Mouse (Mus musculus) cerebellum, adult 9-11 months (tissue): ENCODE measurements around the gene 1700001C02Rik.

Experiments
- DNase-seq: peaks from one replicate; pipeline ENCODE4 v3.0.0; 2022

Gene 1700001C02Rik

GRCm38 (mm10) chr5:30465861-30466260 lies at the start of gene 1700001C02Rik:
TSS of gene 1700001C02Rik (plus strand) at chr5:30466047.
- no peak for DNase-seq

- no peak for DNase-seq
Measured at GRCm38 (mm10) chr5:30416665-30417064, 49.2 kb upstream of the 1700001C02Rik start.

- no peak for DNase-seq
Measured at GRCm38 (mm10) chr5:30423121-30423520, 42.7 kb upstream of the 1700001C02Rik start.

GRCm38 (mm10) chr5:30423572-30424244 lies 42.1 kb upstream of the 1700001C02Rik start:
- DNase-seq = peak; percentile 43

- DNase-seq = no peak
Measured at GRCm38 (mm10) chr5:30427406-30427805, 38.4 kb upstream of the 1700001C02Rik start.

GRCm38 (mm10) chr5:30438931-30439330 lies 26.9 kb upstream of the 1700001C02Rik start:
- no peak for DNase-seq

- DNase-seq = no peak
Measured at GRCm38 (mm10) chr5:30440308-30440906, 25.4 kb upstream of the 1700001C02Rik start.

GRCm38 (mm10) chr5:30442196-30442595 lies 23.7 kb upstream of the 1700001C02Rik start:
- DNase-seq = no peak

GRCm38 (mm10) chr5:30444327-30444895 lies 21.4 kb upstream of the 1700001C02Rik start:
- no peak for DNase-seq

GRCm38 (mm10) chr5:30456056-30456455 lies 9.8 kb upstream of the 1700001C02Rik start:
- no peak for DNase-seq

GRCm38 (mm10) chr5:30460155-30460554 lies 5.7 kb upstream of the 1700001C02Rik start:
- no peak for DNase-seq

- DNase-seq = peak; percentile 49
Measured at GRCm38 (mm10) chr5:30461821-30462220, 4.0 kb upstream of the 1700001C02Rik start, which contains the start of gene Otof. TSS of gene Otof (minus strand) at chr5:30461932.

- DNase-seq = no peak
Measured at GRCm38 (mm10) chr5:30466315-30466714, 468 bp downstream of the 1700001C02Rik start.

GRCm38 (mm10) chr5:30470454-30470853 lies 4.6 kb downstream of the 1700001C02Rik start:
- no peak for DNase-seq

GRCm38 (mm10) chr5:30472148-30472547 lies 6.3 kb downstream of the 1700001C02Rik start:
- no peak for DNase-seq

GRCm38 (mm10) chr5:30476534-30476933 lies 10.7 kb downstream of the 1700001C02Rik start:
- DNase-seq = peak; percentile 30

- peak; percentile 60 for DNase-seq
Measured at GRCm38 (mm10) chr5:30482319-30482718, 16.5 kb downstream of the 1700001C02Rik start.

- no peak for DNase-seq
Measured at GRCm38 (mm10) chr5:30483533-30483932, 17.7 kb downstream of the 1700001C02Rik start.

- no peak for DNase-seq
Measured at GRCm38 (mm10) chr5:30484591-30484990, 18.7 kb downstream of the 1700001C02Rik start.

GRCm38 (mm10) chr5:30485136-30485535 lies 19.3 kb downstream of the 1700001C02Rik start:
- no peak for DNase-seq

GRCm38 (mm10) chr5:30490215-30490614 lies 24.4 kb downstream of the 1700001C02Rik start:
- no peak for DNase-seq

GRCm38 (mm10) chr5:30490845-30491244 lies 25.0 kb downstream of the 1700001C02Rik start:
- no peak for DNase-seq

GRCm38 (mm10) chr5:30493723-30494122 lies 27.9 kb downstream of the 1700001C02Rik start:
- no peak for DNase-seq

GRCm38 (mm10) chr5:30494606-30495005 lies 28.8 kb downstream of the 1700001C02Rik start:
- no peak for DNase-seq
